Mouse (Mus musculus): ENCODE measurements around the gene Fbxl19.
"Not testable (repeated sequence)": the region's sequence is repeated elsewhere in the genome, so short reads cannot be mapped to it uniquely, and the experiment has no call there.

Fbxl19 gene

GRCm38 (mm10) chr7:127725924-127726323, 18.4 kb upstream of the Fbxl19 start:
- in situ Hi-C loops (cut with MboI; ENCODE audit: unreplicated experiment in 2 of 2) = no loop called here

- in situ Hi-C loops (cut with MboI; ENCODE audit: unreplicated experiment in 2 of 2) = no loop called here
Measured at GRCm38 (mm10) chr7:127727898-127728297, 16.4 kb upstream of the Fbxl19 start.

DNA sequence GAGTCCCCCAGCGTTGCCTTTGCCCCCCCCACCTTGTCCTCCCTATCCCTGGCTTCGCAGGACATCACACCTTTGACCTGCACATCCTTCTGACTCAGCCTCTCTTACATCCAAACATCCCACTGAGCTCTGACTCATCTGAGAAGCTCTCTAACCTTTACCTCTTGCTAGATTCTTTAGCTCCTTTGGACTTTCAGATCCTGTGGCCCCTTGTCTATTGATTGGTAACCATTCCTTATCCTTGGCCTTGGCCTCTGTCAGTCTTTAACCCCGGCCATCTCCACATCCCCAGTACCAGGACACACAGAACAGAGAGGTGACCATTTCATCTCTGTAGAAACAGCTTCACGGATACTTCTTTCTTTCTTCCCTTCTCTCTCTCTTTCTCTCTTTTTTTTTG, 14.2 kb upstream of the Fbxl19 start:
- in situ Hi-C loops (cut with MboI; ENCODE audit: unreplicated experiment in 2 of 2) = no loop called here

DNA sequence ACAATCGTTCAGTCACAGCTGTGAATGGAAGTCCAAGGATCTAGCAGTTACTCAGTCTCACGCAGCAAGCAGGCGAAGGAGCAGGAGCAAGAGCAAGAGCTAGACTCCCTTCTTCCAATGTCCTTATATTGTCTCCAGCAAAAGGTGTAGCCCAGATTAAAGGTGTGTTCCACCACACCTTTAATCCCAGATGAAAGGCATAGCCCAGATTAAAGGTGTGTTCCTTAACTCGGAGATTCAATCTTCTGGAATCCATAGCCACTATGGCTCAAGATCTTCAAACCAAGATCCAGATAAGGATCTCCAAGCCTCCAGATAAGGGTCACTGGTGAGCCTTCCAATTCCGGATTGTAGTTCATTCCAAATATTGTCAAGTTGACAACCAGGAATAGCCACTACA, 12.3 kb upstream of the Fbxl19 start, which contains the start of gene Ctf2:
TSS of gene Ctf2 (minus strand) at position 101 of the 400 bp plus-strand sequence.
- in situ Hi-C loops (cut with MboI; ENCODE audit: unreplicated experiment in 2 of 2) = not testable (repeated sequence)

- in situ Hi-C loops (cut with MboI; ENCODE audit: unreplicated experiment in 2 of 2) = loop anchor here (5.0 kb wide), 1 partner anchor 68 kb away; no protein-coding TSS in a partner anchor
Measured at GRCm38 (mm10) chr7:127745251-127745651, 908 bp downstream of the Fbxl19 start.

- in situ Hi-C loops (cut with MboI; ENCODE audit: unreplicated experiment in 2 of 2) = loop anchor here (5.0 kb wide), 1 partner anchor 69 kb away; no protein-coding TSS in a partner anchor
Measured at GRCm38 (mm10) chr7:127745652-127746493, 1.5 kb downstream of the Fbxl19 start.

GRCm38 (mm10) chr7:127746494-127747491, 2.5 kb downstream of the Fbxl19 start:
- in situ Hi-C loops (cut with MboI; ENCODE audit: unreplicated experiment in 2 of 2) = loop anchor here (5.0 kb wide), 1 partner anchor 69 kb away; no protein-coding TSS in a partner anchor

DNA sequence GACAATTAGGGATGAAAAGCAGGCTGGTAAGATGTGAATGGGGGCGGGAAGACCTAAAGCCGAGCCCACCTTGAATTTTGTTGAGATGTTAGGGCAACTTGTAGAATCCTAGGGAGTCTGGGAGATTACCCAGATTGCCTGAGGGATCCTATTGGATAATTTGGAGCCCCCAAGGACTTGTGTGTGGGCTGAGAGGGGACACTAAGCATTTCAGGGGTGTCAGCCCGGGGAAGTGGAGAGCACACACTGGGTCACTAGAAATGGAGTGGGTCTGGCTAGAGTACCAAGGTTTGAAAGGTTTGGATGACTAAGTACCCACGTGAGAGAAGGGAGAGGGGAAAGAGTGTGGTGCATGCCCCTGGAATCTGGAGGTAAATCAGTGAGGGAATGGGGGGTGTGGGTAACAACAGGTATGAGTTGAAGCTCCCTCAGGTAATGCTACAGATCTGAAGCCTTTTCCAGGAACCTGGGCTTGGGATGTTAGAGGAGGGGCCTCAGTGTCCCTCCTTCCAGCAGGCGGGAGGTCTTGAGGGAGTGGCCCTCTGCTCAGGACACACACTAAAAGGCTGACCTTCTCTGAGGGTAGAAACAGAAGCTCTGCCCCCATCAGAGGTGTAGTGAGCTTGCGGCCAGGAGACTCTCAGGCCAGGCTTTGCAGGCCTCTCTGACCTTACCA, 3.4 kb downstream of the Fbxl19 start:
- in situ Hi-C loops (cut with MboI; ENCODE audit: unreplicated experiment in 2 of 2) = loop anchor here (5.0 kb wide), 1 partner anchor 70 kb away; no protein-coding TSS in a partner anchor

GRCm38 (mm10) chr7:127748235-127748560, 3.9 kb downstream of the Fbxl19 start:
- in situ Hi-C loops (cut with MboI; ENCODE audit: unreplicated experiment in 2 of 2) = loop anchor here (5.0 kb wide), 1 partner anchor 71 kb away; no protein-coding TSS in a partner anchor

GRCm38 (mm10) chr7:127750131-127751127, 6.1 kb downstream of the Fbxl19 start:
- in situ Hi-C loops (cut with MboI; ENCODE audit: unreplicated experiment in 2 of 2) = no loop called here

- in situ Hi-C loops (cut with MboI; ENCODE audit: unreplicated experiment in 2 of 2) = no loop called here
Measured at GRCm38 (mm10) chr7:127751619-127752018, 7.3 kb downstream of the Fbxl19 start.

DNA sequence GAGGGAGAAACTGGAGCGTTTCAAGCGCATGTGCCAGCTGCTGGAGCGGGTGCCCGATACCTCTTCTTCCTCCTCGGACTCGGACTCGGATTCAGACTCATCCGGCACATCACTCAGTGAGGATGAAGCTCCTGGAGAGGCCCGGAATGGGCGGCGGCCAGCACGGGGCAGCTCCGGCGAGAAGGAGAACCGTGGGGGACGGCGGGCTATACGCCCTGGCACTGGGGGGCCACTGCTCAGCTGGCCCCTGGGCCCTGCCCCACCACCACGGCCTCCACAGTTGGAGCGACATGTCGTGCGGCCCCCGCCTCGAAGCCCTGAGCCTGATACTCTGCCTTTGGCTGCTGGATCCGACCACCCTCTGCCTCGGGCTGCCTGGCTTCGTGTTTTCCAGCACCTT, 7.7 kb downstream of the Fbxl19 start:
- in situ Hi-C loops (cut with MboI; ENCODE audit: unreplicated experiment in 2 of 2) = no loop called here

DNA sequence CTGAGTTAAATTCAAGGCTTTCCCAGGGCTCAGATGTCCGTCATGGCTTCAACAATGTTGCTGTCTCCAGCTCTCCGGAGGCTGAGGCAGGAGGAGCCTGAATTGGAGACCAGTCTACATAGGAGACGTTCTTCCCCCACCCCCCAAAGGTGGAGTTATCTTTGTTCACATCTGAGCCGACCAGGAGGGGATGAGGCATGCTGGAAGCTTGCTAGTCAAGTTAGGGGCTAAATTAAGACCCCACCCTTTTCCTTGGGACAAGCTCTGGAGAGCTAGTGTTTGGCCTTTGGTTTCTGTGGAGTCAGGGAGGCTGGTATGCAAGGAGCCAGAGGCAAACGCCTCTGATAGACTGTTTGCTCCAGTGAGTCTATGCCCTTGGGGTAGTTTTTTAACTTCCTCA, 8.8 kb downstream of the Fbxl19 start:
- in situ Hi-C loops (cut with MboI; ENCODE audit: unreplicated experiment in 2 of 2) = no loop called here

DNA sequence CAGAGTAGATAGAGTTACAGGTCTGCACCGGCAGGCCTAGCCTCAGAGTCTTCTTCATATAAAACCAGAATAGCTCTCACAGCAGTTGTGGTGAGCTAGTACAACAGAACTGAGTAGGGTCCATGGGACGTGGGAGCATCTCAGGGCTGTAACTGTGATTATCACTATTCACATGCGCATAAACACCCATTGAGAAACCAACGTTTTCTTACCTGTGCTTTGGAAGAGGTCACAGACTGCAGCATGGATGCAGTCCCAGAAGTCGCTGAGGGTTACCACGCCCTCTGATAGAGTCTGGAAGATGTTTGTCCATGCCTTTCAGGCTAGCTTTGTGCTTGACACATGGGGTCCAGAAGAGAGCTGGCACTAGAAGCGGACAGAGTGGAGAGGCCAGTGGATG, 9.4 kb downstream of the Fbxl19 start:
- in situ Hi-C loops (cut with MboI; ENCODE audit: unreplicated experiment in 2 of 2) = no loop called here

DNA sequence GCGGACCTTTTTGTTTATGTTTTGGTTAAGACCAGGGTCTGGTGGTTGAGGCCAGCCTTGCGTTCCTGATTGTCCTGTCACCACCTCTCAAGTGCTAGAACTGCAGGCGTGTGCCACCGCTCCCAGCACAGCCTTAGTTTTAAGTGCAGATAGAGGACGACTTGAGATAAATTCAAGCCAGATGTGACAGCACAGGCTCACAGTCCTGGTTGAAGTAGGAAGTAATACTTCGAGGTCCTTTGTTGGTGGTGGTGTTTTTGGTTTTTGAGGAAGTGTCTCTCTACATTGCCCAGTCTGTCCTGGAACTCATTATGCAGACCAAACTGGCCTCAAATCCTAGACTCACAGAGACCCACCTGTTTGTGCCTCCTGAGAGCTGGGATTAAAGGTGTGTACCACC, 15.4 kb downstream of the Fbxl19 start:
- in situ Hi-C loops (cut with MboI; ENCODE audit: unreplicated experiment in 2 of 2) = no loop called here

- in situ Hi-C loops (cut with MboI; ENCODE audit: unreplicated experiment in 2 of 2) = no loop called here
Measured at GRCm38 (mm10) chr7:127760478-127760877, 16.1 kb downstream of the Fbxl19 start.

GRCm38 (mm10) chr7:127761026-127761425, 16.7 kb downstream of the Fbxl19 start:
- in situ Hi-C loops (cut with MboI; ENCODE audit: unreplicated experiment in 2 of 2) = no loop called here

DNA sequence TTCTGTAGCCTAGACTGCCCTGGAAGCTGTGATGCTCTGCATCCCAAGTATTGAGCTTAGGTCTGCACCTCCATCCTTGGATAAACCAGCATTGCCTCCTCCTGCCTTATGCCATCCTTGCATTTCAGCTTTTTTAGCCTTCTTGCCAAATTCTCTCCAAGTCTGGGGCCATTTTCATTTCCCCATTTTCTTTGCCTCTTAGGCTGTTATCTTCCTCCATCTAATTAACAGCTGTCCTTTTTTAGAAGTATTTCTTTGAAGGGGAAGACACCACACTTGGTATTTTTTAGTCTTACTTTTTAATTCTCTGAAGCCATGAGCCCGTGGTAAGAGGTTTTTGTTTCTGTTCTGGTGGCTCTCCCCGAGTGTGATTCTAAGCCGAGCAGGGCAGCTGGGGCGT, 19.3 kb downstream of the Fbxl19 start:
- in situ Hi-C loops (cut with MboI; ENCODE audit: unreplicated experiment in 2 of 2) = no loop called here

DNA sequence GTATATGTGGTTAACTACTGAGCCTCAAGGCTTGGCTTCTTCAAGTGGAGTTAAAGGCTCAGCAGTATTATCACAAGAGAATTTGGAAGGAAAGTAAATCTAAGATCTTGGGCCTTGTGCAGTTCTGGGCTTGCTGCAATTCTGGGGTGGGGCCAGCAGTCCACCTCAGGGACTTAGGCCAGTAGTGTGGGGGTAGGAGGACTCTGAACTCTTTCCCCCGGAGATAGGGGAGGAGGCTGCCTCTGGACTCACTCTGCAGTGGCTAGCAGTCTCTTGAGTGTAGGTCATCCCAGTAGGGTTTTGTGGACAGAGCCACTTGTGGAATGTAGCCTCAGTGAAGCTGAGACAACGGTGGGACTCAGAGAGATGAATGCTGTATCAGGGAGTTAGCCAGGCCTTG, 21.4 kb downstream of the Fbxl19 start:
- in situ Hi-C loops (cut with MboI; ENCODE audit: unreplicated experiment in 2 of 2) = no loop called here

Data from v-Abl transformed pro-B cells (cell line).